Mouse (Mus musculus) liver, embryonic 14.5 days (tissue): ENCODE measurements around the gene Dnah14.

Source experiments
- CTCF ChIP-seq: IDR thresholded peaks from 2 replicates; pipeline ENCODE4 v1.5.1; 2016; ENCODE audit warnings: antibody characterized with exemption, low read depth, control low read depth
- EP300 ChIP-seq: IDR thresholded peaks from 2 replicates; pipeline ENCODE4 v1.6.1; 2016; ENCODE audit warnings: antibody characterized with exemption, low read depth

DNA sequence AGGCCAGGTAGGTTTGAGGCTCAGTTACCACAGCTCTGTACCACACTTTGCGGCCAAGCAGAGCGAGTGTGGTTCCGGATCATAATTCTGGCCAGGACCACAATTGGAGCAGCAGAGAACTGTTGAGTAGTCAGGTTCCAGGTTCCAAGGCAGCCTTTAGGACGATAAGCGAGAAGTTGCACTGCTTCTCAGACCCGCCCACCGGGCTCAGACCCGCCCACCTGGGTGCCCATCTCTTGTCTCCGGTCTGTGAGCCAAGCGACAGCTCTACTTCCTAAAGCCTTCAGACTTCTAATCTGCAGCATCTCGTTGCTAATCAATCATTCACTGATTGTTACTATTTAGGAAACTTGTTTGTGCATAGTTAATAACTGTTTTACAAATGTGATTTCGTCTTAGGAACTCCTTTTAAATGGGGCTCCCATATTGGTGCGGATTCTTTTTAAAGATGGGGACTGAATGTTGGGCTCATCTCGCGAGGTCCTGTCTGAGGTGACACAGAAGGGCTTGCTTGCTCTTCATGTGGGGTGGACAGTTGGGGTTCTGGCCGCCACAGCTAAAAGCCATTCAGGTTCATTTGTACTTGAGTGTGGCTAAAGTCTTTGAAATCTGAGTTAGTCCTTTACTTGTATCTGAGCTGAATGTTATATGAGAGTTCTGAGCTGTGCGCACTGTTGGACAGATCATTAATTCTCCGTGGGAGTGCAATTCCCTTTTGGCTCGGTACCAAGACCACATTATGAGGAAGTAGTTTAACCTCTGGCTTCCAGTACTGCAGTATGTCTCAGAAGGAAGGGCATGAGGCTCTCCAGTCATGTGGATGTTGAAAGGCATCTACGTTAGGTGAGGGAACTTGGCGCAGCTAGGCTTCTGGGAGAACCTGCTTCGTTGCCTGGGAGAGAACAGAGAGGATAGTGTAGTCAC, 36.3 kb upstream of the Dnah14 start:
- TF ChIP-seq EP300 (no peak), CTCF (no peak)
